Mouse (Mus musculus) spleen, adult 2 months (tissue): ENCODE measurements around the gene Phf14.

Experiments used
- CTCF ChIP-seq: fragments of 200-500 bp; IDR thresholded peaks from 2 replicates; pipeline ENCODE4 v1.5.1; 2011; ENCODE audit warnings: mild to moderate bottlenecking, inconsistent platforms; ENCODE audit not compliant: insufficient read depth, insufficient read length, insufficient replicate concordance; ENCODE audit errors: extremely low read depth
- POLR2A ChIP-seq: fragments of 200-500 bp; IDR thresholded peaks from 2 replicates; pipeline ENCODE4 v1.6.1; 2011; ENCODE audit warnings: low read depth, low read length, inconsistent platforms

DNA sequence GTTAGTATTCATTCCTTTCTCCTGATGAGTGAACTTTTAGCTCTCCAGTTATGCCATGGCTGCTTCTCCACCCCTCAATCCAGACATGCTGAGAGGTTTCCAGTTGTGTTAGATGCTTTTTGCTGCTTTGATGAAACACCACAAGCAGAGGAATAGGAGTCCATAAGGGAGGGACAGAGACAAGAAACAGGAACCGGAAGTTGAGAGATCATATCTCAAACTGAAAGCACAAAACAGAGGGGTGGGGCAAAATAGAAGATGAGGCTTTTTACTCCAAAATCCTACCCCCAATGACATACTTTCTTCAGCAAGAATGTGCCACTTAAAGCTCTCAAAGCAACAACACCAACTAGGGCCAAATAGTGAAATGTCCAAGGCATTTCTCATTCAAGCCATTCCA is 188.1 kb downstream of the Phf14 start:
- TF ChIP-seq POLR2A: no peak
- no peak for TF ChIP-seq CTCF
